Mouse (Mus musculus): Measurements from ENCODE around the gene Imp3. TPM values are rescaled to one million over a fixed set of nuclear protein-coding genes. Genes with fewer than 3 reads are reported as not detected.

Gene Imp3
- 10 to 100 TPM; 56.3 to 64.3 TPM for total RNA-seq (2023)

DNA sequence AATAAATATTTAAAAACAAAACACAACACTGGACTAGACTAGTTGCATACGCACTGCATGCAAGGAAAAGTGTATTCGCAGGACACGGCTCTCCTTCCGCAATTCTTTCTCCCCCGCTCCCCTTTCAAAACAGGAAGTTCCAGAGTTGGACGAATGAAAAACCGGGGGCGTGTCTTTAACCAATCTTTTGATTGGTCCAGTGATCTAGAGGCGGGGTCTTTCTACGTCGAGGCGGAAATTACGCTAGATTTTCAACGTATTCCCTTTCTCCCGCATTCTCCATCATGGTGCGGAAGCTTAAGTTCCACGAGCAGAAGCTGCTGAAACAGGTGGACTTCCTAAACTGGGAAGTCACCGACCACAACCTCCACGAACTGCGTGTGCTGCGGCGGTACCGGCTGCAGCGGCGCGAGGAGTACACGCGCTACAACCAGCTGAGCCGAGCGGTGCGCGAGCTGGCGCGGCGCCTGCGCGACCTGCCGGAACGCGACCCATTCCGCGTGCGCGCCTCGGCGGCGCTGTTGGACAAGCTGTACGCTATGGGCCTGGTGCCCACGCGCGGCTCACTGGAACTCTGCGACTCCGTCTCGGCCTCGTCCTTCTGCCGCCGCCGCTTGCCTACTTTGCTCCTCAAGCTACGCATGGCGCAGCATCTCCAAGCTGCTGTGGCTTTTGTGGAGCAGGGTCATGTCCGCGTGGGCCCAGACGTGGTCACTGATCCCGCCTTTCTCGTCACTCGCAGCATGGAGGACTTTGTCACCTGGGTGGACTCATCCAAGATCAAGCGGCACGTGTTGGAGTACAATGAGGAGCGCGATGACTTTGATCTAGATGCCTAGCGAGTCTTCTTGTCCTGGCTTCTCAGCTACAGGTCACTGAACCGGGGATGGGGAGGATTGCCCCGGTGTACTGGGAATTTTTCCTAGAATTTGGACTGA, at the start of gene Imp3:
Gene Imp3 (plus strand): TSS at position 253 of the 938 bp plus-strand sequence.

DNA sequence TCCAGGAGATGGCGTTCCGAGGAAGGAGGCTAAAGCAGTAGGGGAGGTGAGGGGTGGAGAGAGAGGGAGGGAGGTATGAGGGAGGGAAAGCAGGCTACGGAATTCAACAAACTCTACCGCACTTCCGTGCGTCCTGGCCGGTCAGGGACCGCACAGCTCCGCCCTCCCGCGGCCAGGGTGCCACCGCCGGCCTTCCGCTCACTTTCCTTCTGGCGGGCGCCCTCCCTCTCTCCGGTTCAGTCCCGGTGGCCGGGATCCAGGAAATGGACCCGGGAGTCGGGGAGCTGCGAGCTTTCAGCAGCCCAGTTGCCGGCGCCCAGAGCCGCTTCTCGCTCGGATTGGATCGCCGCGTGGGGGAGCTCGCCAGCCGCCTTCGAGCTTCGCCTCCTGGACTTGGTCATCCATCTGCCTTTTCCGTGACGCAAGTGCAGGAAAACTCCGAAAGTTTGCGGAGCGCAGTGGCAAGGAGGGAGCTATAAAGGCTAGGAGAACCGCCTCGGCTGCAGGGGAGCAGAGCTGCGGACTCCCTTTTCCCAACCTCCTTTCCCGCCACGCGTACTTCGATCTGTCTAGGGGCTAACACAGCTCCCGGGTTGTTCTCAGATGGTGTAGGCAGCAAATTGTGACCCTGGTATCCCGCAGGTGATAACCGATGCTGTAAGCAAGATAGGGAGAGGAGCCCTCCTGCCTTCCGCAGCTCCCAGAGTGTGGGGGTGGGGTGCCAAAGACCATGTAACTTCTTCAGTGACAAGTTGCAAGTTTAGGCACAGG, 9.0 kb upstream of the Imp3 start, which contains the start of gene Snx33:
Gene Snx33 (minus strand): TSS at position 331 of the 771 bp plus-strand sequence.

GRCm38 (mm10) chr9:56950414-56951400, 13.4 kb downstream of the Imp3 start, which contains the start of gene Snupn:
Snupn (plus strand) TSS chr9:56950878.

Other genes with a start within 250 kb of the Imp3 start
- not detected for gene Lingo1, start 141.0 kb upstream of the Imp3 start, total RNA-seq (2023)
- not detected for gene Odf3l1, start 72.8 kb upstream of the Imp3 start, total RNA-seq (2023)
- not detected for gene Cspg4, start 72.4 kb upstream of the Imp3 start, total RNA-seq (2023)
- gene Snx33, start 9.1 kb upstream of the Imp3 start, total RNA-seq (2023): 1 to 10 TPM; 5.9 to 6.9 TPM
- 10 to 100 TPM in 1 of 2 experiments, 1 to 10 TPM in 1; 7.8 to 11.4 TPM for gene Snupn, start 13.4 kb downstream of the Imp3 start, total RNA-seq (2023)
- 10 to 100 TPM; 18.8 to 22.7 TPM for gene Ptpn9, start 57.4 kb downstream of the Imp3 start, total RNA-seq (2023)
- gene Sin3a, start 134.6 kb downstream of the Imp3 start, total RNA-seq (2023): 10 to 100 TPM; 73.0 to 99.4 TPM
- 100 to 1,000 TPM; 153 to 189 TPM for gene Man2c1, start 193.2 kb downstream of the Imp3 start, total RNA-seq (2023)
- gene Neil1, start 210.8 kb downstream of the Imp3 start, total RNA-seq (2023): 1 to 10 TPM; 9.2 to 9.7 TPM
- 10 to 100 TPM; 81.1 to 88.8 TPM for gene Commd4, start 220.9 kb downstream of the Imp3 start, total RNA-seq (2023)